Mouse (Mus musculus): ENCODE measurements around the gene Hnrnph1. TPM values are rescaled to one million over a fixed set of nuclear protein-coding genes. Genes with fewer than 3 reads are reported as not detected.

Gene Hnrnph1
- total RNA-seq, 2 experiments from 2014 or later, result 134 to 140 TPM

Small RNAs within 50 kb of the gene (microRNA-seq; reads per million reads assigned to microRNA genes)
- gene Mir804, result 0 reads per million in 2 experiments

Other genes starting within 250 kb of the Hnrnph1 start
- 10 to 100 TPM; 41.8 to 43.4 TPM for gene Tbc1d9b, start 245.6 kb upstream of the Hnrnph1 start, total RNA-seq (2021)
- 1 to 10 TPM; 3.4 to 4.3 TPM for gene Mrnip, start 202.5 kb upstream of the Hnrnph1 start, total RNA-seq (2021)
- 100 to 1,000 TPM; 234 to 282 TPM for gene Sqstm1, start 166.2 kb upstream of the Hnrnph1 start, total RNA-seq (2021)
- 100 to 1,000 TPM in 1 of 2 experiments, 10 to 100 TPM in 1; 97.2 to 101 TPM for gene Mgat4b, start 166.1 kb upstream of the Hnrnph1 start, total RNA-seq (2021)
- gene Ltc4s, start 138.4 kb upstream of the Hnrnph1 start, total RNA-seq (2021), result 1 to 10 TPM; 7.4 to 8.7 TPM
- gene Maml1, start 84.7 kb upstream of the Hnrnph1 start, total RNA-seq (2021), result 10 to 100 TPM; 14.7 to 17.8 TPM
- 100 to 1,000 TPM; 212 to 246 TPM for gene Canx, start 51.3 kb upstream of the Hnrnph1 start, total RNA-seq (2021)
- not detected for gene Cby3, start 22.5 kb upstream of the Hnrnph1 start, total RNA-seq (2021)
- gene Rufy1, start 54.1 kb downstream of the Hnrnph1 start, total RNA-seq (2021), result 10 to 100 TPM; 27.1 to 27.7 TPM
- gene Adamts2, start 225.1 kb downstream of the Hnrnph1 start, total RNA-seq (2021), result 10 to 100 TPM; 26.4 to 30.9 TPM